Mouse (Mus musculus): ENCODE results near the gene Ankrd63. TPM values are rescaled to one million over a fixed set of nuclear protein-coding genes. Genes with fewer than 3 reads are reported as not detected.

The Ankrd63 gene
- total and polyA plus RNA-seq, 3 experiments: 0.08 to 0.53 TPM; not detected in 1

DNA sequence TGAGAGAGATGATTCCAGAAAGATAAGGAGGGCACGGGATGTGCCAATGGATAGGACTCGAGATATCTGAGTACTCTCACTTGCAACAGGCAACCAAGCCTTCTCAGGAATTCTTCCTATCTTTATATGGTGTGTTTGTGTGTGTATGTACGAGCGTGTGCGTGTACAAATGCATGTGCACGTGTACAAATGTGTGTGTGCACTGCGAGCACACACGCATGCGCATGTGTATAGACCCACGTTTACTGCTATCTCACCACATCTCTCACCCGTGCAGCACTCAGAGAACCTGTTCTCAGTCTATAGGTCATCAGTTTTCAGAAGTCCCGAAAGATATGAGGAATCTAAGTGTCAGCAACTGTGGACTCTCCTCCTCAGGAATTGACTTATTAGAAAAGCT, 44.3 kb downstream of the Ankrd63 start (continued):
- TF ChIP-seq ELF1 (IDR thresholded peaks at IDR 0.05; ENCODE audit: low read depth, low read length) (no peak), RAD21 (IDR thresholded peaks at IDR 0.05; ENCODE audit: low read depth, low read length) (no peak), POLR2AphosphoS5 (IDR thresholded peaks at IDR 0.05; ENCODE audit: borderline replicate concordance, low read depth, low read length) (peak; percentile 99), NELFE (IDR thresholded peaks at IDR 0.05; ENCODE audit: low read depth, low read length) (no peak; the same call in 1 of the 2 replicates), ZKSCAN1 (IDR thresholded peaks at IDR 0.05; ENCODE audit: low read depth, low read length) (no peak)

DNA sequence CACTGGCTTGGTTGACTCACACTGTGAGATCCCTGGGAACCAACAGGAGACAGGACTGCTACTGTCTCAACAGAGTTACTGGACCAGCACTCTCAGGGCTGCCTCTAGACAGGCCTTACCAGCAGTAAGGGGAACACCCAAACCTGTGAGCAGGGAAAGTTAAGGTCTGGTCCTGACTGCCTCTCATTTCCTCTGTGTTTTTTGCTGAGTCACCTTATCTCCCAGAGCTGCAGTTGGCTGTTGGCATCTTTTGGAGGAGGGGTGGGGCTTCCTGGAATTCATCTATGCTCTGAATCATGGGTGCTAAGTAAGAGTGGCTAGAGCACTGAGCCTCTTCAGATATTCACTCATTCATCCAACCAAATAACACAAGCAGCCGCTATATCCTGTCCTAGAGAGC, 44.7 kb downstream of the Ankrd63 start:
- H3K9ac ChIP-seq (ENCODE audit: control insufficient read depth, low read depth, low read length, poor library complexity, severe bottlenecking): peak overlapping the region; percentile 72
- no peaks in the 10 kb centered on the region for H3K9me3 ChIP-seq (replicated peaks; ENCODE audit: insufficient read depth, low read length)
- H3K36me3 ChIP-seq (ENCODE audit: control insufficient read depth in 1 of 2, insufficient read depth in 2 of 2, low read length in 2 of 2): peaks cover 0 to 31% of the 10 kb centered on the region in 2 experiments; a peak in 2 of 4 replicates
- peaks cover 19 to 42% of the 10 kb centered on the region in 2 experiments for H3K4me1 ChIP-seq (ENCODE audit: control insufficient read depth in 1 of 2, insufficient read depth in 2 of 2, low read length in 2 of 2)
- peaks cover 8% of the 10 kb centered on the region for H3K79me2 ChIP-seq (ENCODE audit: control insufficient read depth, insufficient read depth, low read length, poor library complexity)
- H3K27me3 ChIP-seq (ENCODE audit: control insufficient read depth in 1 of 2, insufficient read depth in 2 of 2, low read length in 2 of 2): no peaks in the 10 kb centered on the region
- peak overlapping the region; percentile 52 to 54 for H3K4me3 ChIP-seq (ENCODE audit: control insufficient read depth in 1 of 2, insufficient read depth in 1 of 2, low read depth in 2 of 2, low read length in 2 of 2)
- DNase-seq (ENCODE audit: low read depth, low spot score): peak; percentile 98
- peak; percentile 85; the same call in 1 of the 2 replicates for TF ChIP-seq CHD1 (IDR thresholded peaks at IDR 0.05; ENCODE audit: low read depth, low read length)
- TF ChIP-seq ZNF384 (IDR thresholded peaks at IDR 0.05; ENCODE audit: low read depth, low read length): 0 out of 2 replicates have a peak, but pooled peaks have one; percentile 19
- peak; percentile 73 for TF ChIP-seq ZMIZ1 (IDR thresholded peaks at IDR 0.05; ENCODE audit: low read depth, low read length)
- TF ChIP-seq KAT2A (conservative IDR thresholded peaks at IDR 0.05; ENCODE audit: low read depth, low read length): no peak
- no peak for TF ChIP-seq SMC3 (IDR thresholded peaks at IDR 0.05; ENCODE audit: low read depth, low read length)
- TF ChIP-seq EP300 (IDR thresholded peaks at IDR 0.05; ENCODE audit: low read depth in 1 of 2, low read length in 2 of 2): peak; percentile 88 to 89
- TF ChIP-seq CHD2 (IDR thresholded peaks at IDR 0.05; ENCODE audit: low read length): peak; percentile 15; the same call in 1 of the 2 replicates
- peak; percentile 89 for TF ChIP-seq MYB (IDR thresholded peaks at IDR 0.05; ENCODE audit: low read depth, low read length)
- TF ChIP-seq TBP (IDR thresholded peaks at IDR 0.05; ENCODE audit: low read depth, low read length): peak; percentile 94
- peak in 1 of 2 experiments; percentile 86; a peak in 3 of 4 replicates for TF ChIP-seq POLR2A (IDR thresholded peaks at IDR 0.05; ENCODE audit: control insufficient read depth in 1 of 2, insufficient read depth in 1 of 2, low read depth in 1 of 2, low read length in 2 of 2, poor library complexity in 1 of 2)
- TF ChIP-seq USF2 (IDR thresholded peaks at IDR 0.05; ENCODE audit: borderline replicate concordance in 1 of 2, insufficient read depth in 1 of 2, low read depth in 1 of 2, low read length in 2 of 2): no peak
- TF ChIP-seq GATA1 (IDR thresholded peaks at IDR 0.05; ENCODE audit: low read depth, low read length): peak; percentile 55; the same call in 1 of the 2 replicates
- TF ChIP-seq MAZ (IDR thresholded peaks at IDR 0.05; ENCODE audit: low read depth, low read length): peak; percentile 87
- TF ChIP-seq SIN3A (IDR thresholded peaks at IDR 0.05; ENCODE audit: low read length): peak; percentile 81
- TF ChIP-seq ETS1 (IDR thresholded peaks at IDR 0.05; ENCODE audit: low read depth, low read length): peak; percentile 94
- TF ChIP-seq HCFC1 (IDR thresholded peaks at IDR 0.05; ENCODE audit: low read depth, low read length): 0 out of 2 replicates have a peak, but pooled peaks have one; percentile 61
- peak; percentile 83; the same call in 1 of the 2 replicates for TF ChIP-seq JUND (IDR thresholded peaks at IDR 0.05; ENCODE audit: low read depth, low read length)
- peak; percentile 99 for TF ChIP-seq MAFK (IDR thresholded peaks at IDR 0.05; ENCODE audit: borderline replicate concordance, low read depth, low read length)
- peak; percentile 75 for TF ChIP-seq TCF12 (IDR thresholded peaks at IDR 0.05; ENCODE audit: low read depth, low read length)
- no peak; the same call in 1 of the 2 replicates for TF ChIP-seq MAX (IDR thresholded peaks at IDR 0.05; ENCODE audit: low read length)
- no peak for TF ChIP-seq UBTF (IDR thresholded peaks at IDR 0.05; ENCODE audit: borderline replicate concordance, insufficient read depth, low read depth, low read length)
- TF ChIP-seq CTCF (IDR thresholded peaks at IDR 0.05 in 2 of 3, conservative IDR thresholded peaks at IDR 0.05 in 1 of 3; ENCODE audit: control insufficient read depth in 1 of 3, insufficient read depth in 1 of 3, low read depth in 2 of 3, low read length in 3 of 3, poor library complexity in 1 of 3, severe bottlenecking in 1 of 3): no peak
- TF ChIP-seq NELFE (IDR thresholded peaks at IDR 0.05; ENCODE audit: low read depth, low read length): peak; percentile 79
- peak; percentile 87 for TF ChIP-seq POLR2AphosphoS2 (IDR thresholded peaks at IDR 0.05; ENCODE audit: low read length)
- TF ChIP-seq GABPA (IDR thresholded peaks at IDR 0.05; ENCODE audit: low read depth, low read length): peak; percentile 98
- peak; percentile 71 for TF ChIP-seq RCOR1 (IDR thresholded peaks at IDR 0.05; ENCODE audit: low read depth, low read length)
- 0 out of 2 replicates have a peak, but pooled peaks have one; percentile 16 for TF ChIP-seq USF1 (IDR thresholded peaks at IDR 0.05; ENCODE audit: low read depth, low read length)
- TF ChIP-seq ELF1 (IDR thresholded peaks at IDR 0.05; ENCODE audit: low read depth, low read length): peak; percentile 53; the same call in 1 of the 2 replicates
- H3K27ac ChIP-seq (ENCODE audit: control insufficient read depth, low read depth, low read length): peak overlapping the region; percentile 99
